Mouse (Mus musculus) MEL (cell line): ENCODE data around the gene Pgbd5. TPM values are rescaled to one million over a fixed set of nuclear protein-coding genes. Genes with fewer than 3 reads are reported as not detected.

Source experiments
- DNase-seq: peaks from one replicate; pipeline ENCODE4 v3.0.0; 2011; ENCODE audit warnings: low read depth, low spot score
- H3K27ac ChIP-seq: 2 replicates; pipeline ENCODE4 v1.5.1; 2012; ENCODE audit warnings: low read depth, mild to moderate bottlenecking, control low read depth, low read length, moderate library complexity; ENCODE audit not compliant: control insufficient read depth
- H3K27me3 ChIP-seq, 2 experiments: fragments of 150-350 bp in 1 of 2; sonication (generic) in 1 of 2; 2 replicates each; pipeline ENCODE4 v1.6.1; 2012; ENCODE audit warnings: low read length in 2 of 2, mild to moderate bottlenecking in 2 of 2, improper control_type of control experiment in 1 of 2, moderate library complexity in 1 of 2; ENCODE audit not compliant: insufficient read depth in 2 of 2, control insufficient read depth in 1 of 2
- H3K36me3 ChIP-seq, 2 experiments: 2 replicates each; pipeline ENCODE4 v1.6.1; 2012 to 2014; ENCODE audit warnings: low read length in 2 of 2, improper control_type of control experiment in 1 of 2, inconsistent platforms in 1 of 2, mild to moderate bottlenecking in 1 of 2; ENCODE audit not compliant: insufficient read depth in 2 of 2, control insufficient read depth in 1 of 2
- H3K4me1 ChIP-seq, 2 experiments: fragments of 150-350 bp in 1 of 2; sonication (generic) in 1 of 2; 2 replicates each; pipeline ENCODE4 v1.6.1; 2012; ENCODE audit warnings: low read length in 2 of 2, improper control_type of control experiment in 1 of 2, mild to moderate bottlenecking in 1 of 2; ENCODE audit not compliant: insufficient read depth in 2 of 2, control insufficient read depth in 1 of 2
- H3K4me3 ChIP-seq, 2 experiments: fragments of 150-350 bp in 1 of 2; sonication (generic) in 1 of 2; 2 replicates each; pipeline ENCODE4 v1.5.1; 2012; ENCODE audit warnings: low read depth in 2 of 2, low read length in 2 of 2, mild to moderate bottlenecking in 2 of 2, moderate library complexity in 2 of 2, control low read depth in 1 of 2, improper control_type of control experiment in 1 of 2; ENCODE audit not compliant: control insufficient read depth in 1 of 2, insufficient read depth in 1 of 2
- H3K79me2 ChIP-seq: 2 replicates; pipeline ENCODE4 v1.6.1; 2012; ENCODE audit warnings: mild to moderate bottlenecking, low read length, moderate library complexity; ENCODE audit not compliant: control insufficient read depth, poor library complexity, insufficient read depth
- H3K9ac ChIP-seq: 2 replicates; pipeline ENCODE4 v1.6.1; 2012; ENCODE audit warnings: low read depth, mild to moderate bottlenecking, control low read depth, low read length, moderate library complexity; ENCODE audit not compliant: control insufficient read depth, poor library complexity, severe bottlenecking
- H3K9me3 ChIP-seq: fragments of 150-350 bp; sonication (generic); replicated peaks from 2 replicates; pipeline ENCODE4 v1.6.1; 2012; ENCODE audit warnings: mild to moderate bottlenecking, low read length, improper control_type of control experiment, moderate library complexity; ENCODE audit not compliant: insufficient read depth
- CTCF ChIP-seq, 3 experiments: IDR thresholded peaks in 2 of 3; conservative IDR thresholded peaks in 1 of 3; 2 replicates each; pipeline ENCODE4 v1.5.1; 2011 to 2012; ENCODE audit warnings: low read length in 3 of 3, low read depth in 2 of 3, mild to moderate bottlenecking in 2 of 3, improper control_type of control experiment in 1 of 3, inconsistent platforms in 1 of 3, mixed read lengths in 1 of 3, moderate library complexity in 1 of 3; ENCODE audit not compliant: control insufficient read depth in 1 of 3, insufficient read depth in 1 of 3, poor library complexity in 1 of 3, severe bottlenecking in 1 of 3
- E2F4 ChIP-seq: IDR thresholded peaks from 2 replicates; pipeline ENCODE4 v1.6.1; 2011; ENCODE audit warnings: low read depth, low read length, improper control_type of control experiment, borderline replicate concordance
- GABPA ChIP-seq: IDR thresholded peaks from 2 replicates; pipeline ENCODE4 v1.6.1; 2012; ENCODE audit warnings: low read depth, mild to moderate bottlenecking, inconsistent platforms, low read length, improper control_type of control experiment, moderate library complexity
- GATA1 ChIP-seq: IDR thresholded peaks from 2 replicates; pipeline ENCODE4 v1.6.1; 2011; ENCODE audit warnings: low read depth, low read length, improper control_type of control experiment
- HCFC1 ChIP-seq: IDR thresholded peaks from 2 replicates; pipeline ENCODE4 v1.6.1; 2012; ENCODE audit warnings: low read depth, mild to moderate bottlenecking, inconsistent platforms, low read length, improper control_type of control experiment, moderate library complexity
- MEF2A ChIP-seq: IDR thresholded peaks from 2 replicates; pipeline ENCODE4 v1.6.1; 2014; ENCODE audit warnings: low read depth, mild to moderate bottlenecking, inconsistent platforms, low read length, improper control_type of control experiment; ENCODE audit not compliant: poor library complexity, insufficient replicate concordance, severe bottlenecking; ENCODE audit errors: extremely low read depth
- MYC ChIP-seq: IDR thresholded peaks from 2 replicates; pipeline ENCODE4 v1.6.1; 2011; ENCODE audit warnings: low read depth, mild to moderate bottlenecking, low read length, improper control_type of control experiment, moderate library complexity
- NRF1 ChIP-seq: IDR thresholded peaks from 2 replicates; pipeline ENCODE4 v1.6.1; 2014; ENCODE audit warnings: low read depth, mild to moderate bottlenecking, inconsistent platforms, low read length, improper control_type of control experiment, moderate library complexity; ENCODE audit not compliant: poor library complexity, insufficient read depth, severe bottlenecking
- POLR2A ChIP-seq, 2 experiments: IDR thresholded peaks; 2 replicates each; pipeline ENCODE4 v1.6.1; 2011 to 2012; ENCODE audit warnings: low read length in 2 of 2, mild to moderate bottlenecking in 2 of 2, control low read depth in 1 of 2, improper control_type of control experiment in 1 of 2, low read depth in 1 of 2, moderate library complexity in 1 of 2; ENCODE audit not compliant: control insufficient read depth in 1 of 2, insufficient read depth in 1 of 2, poor library complexity in 1 of 2
- TBP ChIP-seq: IDR thresholded peaks from 2 replicates; pipeline ENCODE4 v1.8.0; 2011; ENCODE audit warnings: low read depth, low read length, improper control_type of control experiment
- USF2 ChIP-seq, 2 experiments: IDR thresholded peaks; 2 replicates each; pipeline ENCODE4 v1.6.1; 2011 to 2012; ENCODE audit warnings: improper control_type of control experiment in 2 of 2, low read length in 2 of 2, borderline replicate concordance in 1 of 2, inconsistent platforms in 1 of 2, low read depth in 1 of 2, mild to moderate bottlenecking in 1 of 2; ENCODE audit not compliant: insufficient read depth in 1 of 2
- ZKSCAN1 ChIP-seq: IDR thresholded peaks from 2 replicates; pipeline ENCODE4 v1.6.1; 2012; ENCODE audit warnings: low read depth, mild to moderate bottlenecking, inconsistent platforms, low read length, improper control_type of control experiment, moderate library complexity
- ZMIZ1 ChIP-seq: IDR thresholded peaks from 2 replicates; pipeline ENCODE4 v1.6.1; 2012; ENCODE audit warnings: low read depth, mild to moderate bottlenecking, inconsistent platforms, low read length, improper control_type of control experiment, moderate library complexity
- ZNF384 ChIP-seq: IDR thresholded peaks from 2 replicates; pipeline ENCODE4 v1.6.1; 2012; ENCODE audit warnings: low read depth, mild to moderate bottlenecking, inconsistent platforms, low read length, improper control_type of control experiment
- polyA plus RNA-seq, 2 experiments: library from polyadenylated mRNA; stranded (reverse) in 1 of 2; unstranded in 1 of 2; fragments of >175 nt in 1 of 2; fragments of >200 nt in 1 of 2; gene quantifications; 2 replicates each; pipeline versions ENCODE4 v1.2.1 to v1.2.4; 2012; ENCODE audit warnings: low replicate concordance in 2 of 2, low read depth in 1 of 2; ENCODE audit not compliant: insufficient read length in 2 of 2, insufficient read depth in 1 of 2, missing spikeins in 1 of 2
- total RNA-seq: library from RNA; depleted of rRNA; stranded (reverse); fragments of 300-350 nt; gene quantifications from 2 replicates; pipeline ENCODE4 v1.2.3, GENCODE M21; 2012

Gene Pgbd5
- total and polyA plus RNA-seq, 3 experiments, result not detected

- no peak overlapping the region for H3K27ac ChIP-seq
- H3K27me3 ChIP-seq, result no peaks in the 10 kb centered on the region
- H3K36me3 ChIP-seq, result no peaks in the 10 kb centered on the region
- no peaks in the 10 kb centered on the region for H3K79me2 ChIP-seq
- H3K9ac ChIP-seq, result no peak overlapping the region
- TF ChIP-seq MYC (no peak), CTCF (IDR thresholded peaks at IDR 0.05 in 2 of 3, conservative IDR thresholded peaks at IDR 0.05 in 1 of 3; ENCODE audit: control insufficient read depth in 1 of 3, insufficient read depth in 1 of 3, low read depth in 2 of 3, low read length in 3 of 3, poor library complexity in 1 of 3, severe bottlenecking in 1 of 3) (peak; percentile 31 to 61 (median 47); a peak in 5 of 6 replicates), ZMIZ1 (no peak)
- TF ChIP-seq, all 39 proteins: peak for 1
- no peak overlapping the region for H3K4me3 ChIP-seq
- no peaks in the 10 kb centered on the region for H3K9me3 ChIP-seq
- H3K4me1 ChIP-seq, result no peaks in the 10 kb centered on the region
- DNase-seq, result peak; percentile 19
Measured at GRCm38 (mm10) chr8:124393927-124394326, 45.5 kb downstream of the Pgbd5 start.

GRCm38 (mm10) chr8:124393013-124393412 is 46.4 kb downstream of the Pgbd5 start:
- Histone ChIP-seq H3K9me3 (no peaks in the 10 kb centered on the region), H3K4me1 (no peaks in the 10 kb centered on the region), H3K9ac (no peak overlapping the region), H3K79me2 (no peaks in the 10 kb centered on the region)
- DNase-seq, result no peak
- no peak for TF ChIP-seq HCFC1
- TF ChIP-seq NRF1, result no peak
- TF ChIP-seq POLR2A (IDR thresholded peaks at IDR 0.05; ENCODE audit: control insufficient read depth in 1 of 2, insufficient read depth in 1 of 2, low read depth in 1 of 2, low read length in 2 of 2, poor library complexity in 1 of 2), result no peak
- TF ChIP-seq GABPA, result no peak
- TF ChIP-seq E2F4, result no peak
- TF ChIP-seq ZKSCAN1, result no peak
- TF ChIP-seq TBP, result no peak
- no peak for TF ChIP-seq GATA1
- no peak for TF ChIP-seq USF2 (IDR thresholded peaks at IDR 0.05; ENCODE audit: borderline replicate concordance in 1 of 2, insufficient read depth in 1 of 2, low read depth in 1 of 2, low read length in 2 of 2)
- TF ChIP-seq MEF2A, result no peak
- no peak for TF ChIP-seq ZMIZ1
- no peak for TF ChIP-seq ZNF384
- TF ChIP-seq, all 39 proteins: peak for 0
- Histone ChIP-seq H3K27me3 (no peaks in the 10 kb centered on the region), H3K4me3 (no peak overlapping the region), H3K27ac (no peak overlapping the region), H3K36me3 (no peaks in the 10 kb centered on the region)
